Mouse (Mus musculus): ENCODE data around the gene Gm49368.

Gm49368 gene

DNA sequence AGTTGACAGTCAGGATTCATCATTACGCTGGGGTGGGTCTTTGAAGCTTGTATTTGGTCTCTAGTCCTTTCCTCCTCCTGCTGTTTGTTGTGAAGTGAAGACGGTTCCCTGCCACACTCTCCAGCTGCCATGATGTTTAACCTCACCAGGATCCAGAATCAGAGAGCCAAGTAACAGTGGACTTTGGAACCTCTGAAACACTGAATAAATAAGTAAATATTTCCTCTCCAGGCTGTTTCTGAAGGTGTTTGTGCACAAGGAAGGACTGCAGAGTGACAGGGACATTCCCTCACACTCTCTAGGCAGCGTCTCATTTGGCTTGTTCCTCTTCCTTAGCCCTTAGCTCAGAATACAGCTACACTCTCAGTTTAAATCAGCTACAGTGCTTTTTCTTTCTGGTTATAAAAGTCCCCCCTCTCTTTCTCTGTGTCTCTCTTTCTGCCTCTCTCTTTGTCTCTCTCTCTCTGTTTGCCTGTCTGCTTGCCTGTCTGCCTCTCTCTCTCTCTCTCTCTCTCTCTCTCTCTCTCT is 5.5 kb upstream of the Gm49368 start:
- no peak for DNase-seq (ENCODE audit: low read depth in 2 of 2, low spot score in 2 of 2)

DNA sequence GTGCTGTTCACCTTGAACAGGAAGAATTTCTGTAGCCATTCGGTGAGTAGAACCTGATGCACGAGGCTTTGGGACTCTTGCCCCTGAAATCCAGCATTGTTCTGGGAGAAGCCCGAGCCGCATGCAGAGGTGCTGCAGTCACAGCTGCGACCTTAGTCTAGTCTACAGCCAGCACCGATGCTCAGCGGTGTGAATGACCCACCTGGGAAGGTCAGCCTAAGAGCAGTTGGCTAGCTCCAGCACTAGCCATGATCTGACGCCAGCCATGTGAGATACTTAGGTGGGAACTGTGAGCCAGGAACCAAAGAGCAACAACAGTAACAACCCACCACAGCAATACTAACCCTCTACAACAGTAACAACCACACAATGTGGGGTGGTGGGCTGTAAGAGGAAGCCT is 4.6 kb upstream of the Gm49368 start:
- DNase-seq (ENCODE audit: low read depth in 2 of 2, low spot score in 2 of 2), result no peak

GRCm38 (mm10) chr7:128058576-128058975 is 3.9 kb upstream of the Gm49368 start:
- DNase-seq (ENCODE audit: low read depth in 2 of 2, low spot score in 2 of 2), result peak in 1 of 2 experiments; percentile 23

GRCm38 (mm10) chr7:128059091-128059490 is 3.4 kb upstream of the Gm49368 start:
- no peak for DNase-seq (ENCODE audit: low read depth in 2 of 2, low spot score in 2 of 2)

DNA sequence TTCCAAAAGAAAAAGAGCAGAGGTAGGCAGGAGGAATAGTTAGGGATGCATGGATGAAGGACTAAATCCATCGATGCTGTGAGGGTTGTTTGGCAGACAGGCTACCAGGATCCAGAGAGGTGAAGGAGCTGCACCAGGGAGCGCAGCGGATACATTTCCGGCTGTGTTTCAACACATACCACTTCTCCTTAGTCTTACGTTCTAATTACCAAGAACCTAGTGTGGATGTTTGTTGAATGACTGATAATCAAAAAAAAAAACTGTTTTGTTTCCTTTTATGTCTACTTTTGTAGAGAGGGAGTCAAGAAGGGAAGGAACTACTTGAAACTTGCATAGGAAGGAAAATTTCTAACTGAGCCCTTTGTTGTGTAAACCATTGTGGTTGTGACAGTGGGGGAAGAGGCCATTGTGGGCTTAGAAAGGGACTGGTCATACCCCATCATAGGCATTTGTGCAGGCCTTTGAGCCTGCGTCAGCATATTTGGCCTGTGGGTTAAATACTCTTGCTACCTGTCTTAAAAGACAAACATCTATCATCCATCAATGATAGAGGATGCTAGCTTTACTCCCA is 813 bp downstream of the Gm49368 start:
- no peak for DNase-seq (ENCODE audit: low read depth in 2 of 2, low spot score in 2 of 2)

DNA sequence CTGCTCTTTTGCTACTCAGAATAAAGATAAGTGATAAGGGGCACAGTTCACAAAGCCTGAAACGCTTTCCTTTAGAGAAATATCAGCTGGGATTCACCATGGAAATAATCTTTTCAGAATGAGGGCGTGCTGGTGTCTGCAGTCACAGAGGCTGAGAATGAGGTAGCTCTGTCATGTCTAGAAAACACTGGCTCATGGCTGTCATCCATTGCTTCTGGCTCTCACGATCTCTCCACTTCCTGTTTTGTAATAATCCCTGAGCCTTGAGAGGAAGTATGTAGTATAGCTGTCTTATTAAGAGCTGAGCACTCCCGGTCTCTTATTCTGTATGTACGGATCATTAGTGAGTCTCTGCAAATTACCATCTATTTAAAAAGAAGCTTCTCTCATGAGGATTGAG is 3.1 kb downstream of the Gm49368 start:
- no peak for DNase-seq (ENCODE audit: low read depth in 2 of 2, low spot score in 2 of 2)

- DNase-seq (ENCODE audit: low read depth in 2 of 2, low spot score in 2 of 2), result no peak
Measured at GRCm38 (mm10) chr7:128067847-128068246, 5.4 kb downstream of the Gm49368 start.

DNA sequence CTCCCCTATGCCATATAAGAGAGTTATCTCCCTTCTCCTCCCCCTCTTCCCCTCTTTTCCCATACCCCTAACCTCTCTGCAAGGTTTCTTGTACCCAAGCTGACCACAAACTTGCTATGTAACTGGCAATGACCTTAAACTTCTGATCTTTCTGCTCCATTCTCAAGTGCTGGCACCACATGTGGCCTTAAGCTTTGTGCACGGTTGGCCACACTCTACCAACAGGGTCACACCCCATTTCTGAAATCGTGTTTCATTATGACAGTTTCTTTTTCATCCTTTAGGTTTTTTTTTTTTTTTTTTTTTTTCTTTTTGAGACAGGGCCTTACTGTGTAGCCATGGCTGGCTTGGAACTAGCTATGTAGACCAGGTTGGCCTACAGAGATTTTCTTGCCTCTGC is 7.4 kb downstream of the Gm49368 start:
- no peak for DNase-seq (ENCODE audit: low read depth in 2 of 2, low spot score in 2 of 2)

DNA sequence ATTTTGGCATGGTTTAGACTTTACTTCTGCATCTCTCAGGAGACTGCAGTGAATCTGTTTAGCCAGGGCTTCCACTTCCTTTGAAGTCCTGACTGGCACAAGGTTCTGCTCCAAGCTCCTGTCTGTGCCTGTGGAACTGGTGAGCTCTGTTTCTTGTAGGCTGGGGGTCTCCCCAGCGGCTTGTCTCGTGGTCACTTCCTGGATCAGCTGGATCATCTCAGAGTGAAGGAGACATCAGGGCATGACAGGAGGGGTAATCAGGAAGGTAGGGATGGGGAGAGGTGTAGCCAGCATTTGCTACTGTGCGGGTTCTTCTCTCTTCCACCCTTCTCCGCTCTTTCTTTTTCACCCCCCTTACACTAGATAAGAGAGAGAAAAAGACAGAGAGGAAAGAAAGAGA is 9.3 kb downstream of the Gm49368 start:
- DNase-seq (ENCODE audit: low read depth in 2 of 2, low spot score in 2 of 2), result no peak

GRCm38 (mm10) chr7:128080012-128080411 is 17.5 kb downstream of the Gm49368 start:
- peak in 1 of 2 experiments; percentile 28 for DNase-seq (ENCODE audit: low read depth in 2 of 2, low spot score in 2 of 2)

DNA sequence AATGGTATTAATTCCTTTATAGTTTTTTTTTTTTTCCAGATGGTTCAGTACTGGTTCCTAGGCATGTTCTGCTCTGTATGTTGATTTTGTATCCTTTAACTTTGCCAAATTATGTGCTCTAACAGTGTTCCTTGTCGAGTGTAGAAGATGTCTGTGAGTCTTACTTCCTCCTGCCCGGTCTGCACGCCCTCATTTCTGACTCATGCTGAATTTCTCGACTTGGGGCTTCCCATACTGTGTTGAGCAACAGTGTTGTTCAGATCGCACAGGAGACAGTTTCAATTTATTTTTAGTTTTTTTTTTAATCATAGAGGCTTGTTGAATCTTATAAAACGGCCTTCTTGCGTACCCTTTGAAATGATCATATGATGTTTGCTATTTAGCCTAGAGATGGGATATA is 26.7 kb downstream of the Gm49368 start:
- no peak for DNase-seq (ENCODE audit: low read depth in 2 of 2, low spot score in 2 of 2)

- no peak for DNase-seq (ENCODE audit: low read depth in 2 of 2, low spot score in 2 of 2)
Measured at GRCm38 (mm10) chr7:128098135-128098534, 35.7 kb downstream of the Gm49368 start.

GRCm38 (mm10) chr7:128100742-128101357 is 38.4 kb downstream of the Gm49368 start:
- no peak for DNase-seq (ENCODE audit: low read depth in 2 of 2, low spot score in 2 of 2)

GRCm38 (mm10) chr7:128105246-128105645 is 42.8 kb downstream of the Gm49368 start:
- no peak for DNase-seq (ENCODE audit: low read depth in 2 of 2, low spot score in 2 of 2)

DNA sequence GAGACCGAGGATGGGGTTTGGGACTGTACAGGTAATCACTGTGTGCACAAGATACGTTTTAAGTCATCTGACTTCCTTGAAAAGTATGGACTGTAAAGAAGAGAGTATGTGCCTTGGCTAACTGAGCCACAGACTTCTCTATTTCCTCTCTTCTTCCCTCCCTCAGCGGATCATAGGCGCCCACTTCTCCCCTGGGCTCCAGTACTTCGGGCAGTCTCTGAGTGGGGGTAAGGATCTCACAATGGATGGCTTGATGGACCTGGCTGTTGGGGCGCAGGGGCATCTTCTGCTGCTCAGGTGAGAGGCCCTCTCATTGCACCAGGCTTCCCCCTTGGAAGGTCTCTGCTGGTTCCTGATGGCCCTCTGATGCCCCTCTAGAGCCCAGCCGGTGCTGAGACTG is 45.0 kb downstream of the Gm49368 start:
- DNase-seq (ENCODE audit: low read depth in 2 of 2, low spot score in 2 of 2), result no peak

DNA sequence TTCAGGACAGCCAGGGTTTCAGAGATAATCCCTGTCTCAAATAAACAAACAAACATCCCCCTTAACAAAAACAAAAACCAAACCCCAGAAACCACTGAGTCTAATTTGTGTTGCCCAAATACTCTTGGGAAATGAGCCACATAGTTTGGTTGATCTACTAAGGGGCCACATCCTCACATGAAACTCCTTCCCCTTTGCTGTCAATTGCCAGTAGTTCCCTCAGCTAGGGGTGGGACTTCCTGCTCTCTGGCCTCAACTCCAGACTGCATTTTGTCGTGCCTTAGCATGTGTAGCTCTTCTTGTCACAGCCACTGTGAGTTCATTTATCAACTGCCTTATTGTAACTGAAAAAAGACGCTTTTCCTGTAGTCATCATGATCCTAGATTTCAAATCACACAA is 47.8 kb downstream of the Gm49368 start:
- DNase-seq (ENCODE audit: low read depth in 2 of 2, low spot score in 2 of 2), result no peak

DNA sequence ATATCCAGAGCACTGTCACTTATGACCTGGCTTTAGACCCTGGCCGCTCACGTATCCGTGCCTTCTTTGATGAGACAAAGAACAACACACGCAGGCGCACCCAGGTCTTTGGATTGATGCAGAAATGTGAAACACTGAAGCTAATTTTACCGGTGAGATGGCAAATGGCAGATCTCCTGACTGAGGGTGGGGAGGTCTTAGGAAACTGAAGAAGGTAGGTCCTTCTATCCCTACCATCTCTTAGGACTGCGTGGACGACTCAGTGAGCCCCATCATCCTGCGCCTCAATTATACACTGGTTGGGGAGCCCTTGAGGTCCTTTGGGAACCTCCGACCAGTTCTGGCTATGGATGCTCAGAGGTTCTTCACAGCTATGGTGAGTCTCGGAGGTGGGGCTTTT is 49.6 kb downstream of the Gm49368 start:
- DNase-seq (ENCODE audit: low read depth in 2 of 2, low spot score in 2 of 2), result no peak

- DNase-seq (ENCODE audit: low read depth in 2 of 2, low spot score in 2 of 2), result no peak
Measured at GRCm38 (mm10) chr7:128114371-128115105, 52.1 kb downstream of the Gm49368 start.

- DNase-seq (ENCODE audit: low read depth in 2 of 2, low spot score in 2 of 2), result peak in 1 of 2 experiments; percentile 22
Measured at GRCm38 (mm10) chr7:128115211-128115958, 52.9 kb downstream of the Gm49368 start.

DNA sequence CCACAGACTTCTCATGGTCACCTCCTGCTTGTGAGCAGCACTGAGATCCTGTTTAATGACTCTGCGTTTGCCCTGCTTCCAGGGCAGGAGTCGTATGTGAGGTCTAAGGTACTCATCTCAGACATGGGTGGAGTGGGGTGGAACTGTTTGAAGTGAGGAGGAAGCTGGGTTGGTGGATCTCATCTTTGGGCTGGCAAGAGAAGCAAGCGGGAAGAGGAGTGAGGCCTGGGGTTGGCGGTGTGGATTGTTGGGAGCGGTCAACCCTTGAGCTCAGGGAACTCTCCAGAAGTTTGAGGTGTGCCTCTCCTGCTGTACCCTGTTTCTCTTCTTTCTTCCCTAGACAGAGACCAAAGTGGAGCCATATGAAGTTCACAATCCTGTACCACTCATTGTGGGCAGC is 53.9 kb downstream of the Gm49368 start:
- no peak for DNase-seq (ENCODE audit: low read depth in 2 of 2, low spot score in 2 of 2)

DNA sequence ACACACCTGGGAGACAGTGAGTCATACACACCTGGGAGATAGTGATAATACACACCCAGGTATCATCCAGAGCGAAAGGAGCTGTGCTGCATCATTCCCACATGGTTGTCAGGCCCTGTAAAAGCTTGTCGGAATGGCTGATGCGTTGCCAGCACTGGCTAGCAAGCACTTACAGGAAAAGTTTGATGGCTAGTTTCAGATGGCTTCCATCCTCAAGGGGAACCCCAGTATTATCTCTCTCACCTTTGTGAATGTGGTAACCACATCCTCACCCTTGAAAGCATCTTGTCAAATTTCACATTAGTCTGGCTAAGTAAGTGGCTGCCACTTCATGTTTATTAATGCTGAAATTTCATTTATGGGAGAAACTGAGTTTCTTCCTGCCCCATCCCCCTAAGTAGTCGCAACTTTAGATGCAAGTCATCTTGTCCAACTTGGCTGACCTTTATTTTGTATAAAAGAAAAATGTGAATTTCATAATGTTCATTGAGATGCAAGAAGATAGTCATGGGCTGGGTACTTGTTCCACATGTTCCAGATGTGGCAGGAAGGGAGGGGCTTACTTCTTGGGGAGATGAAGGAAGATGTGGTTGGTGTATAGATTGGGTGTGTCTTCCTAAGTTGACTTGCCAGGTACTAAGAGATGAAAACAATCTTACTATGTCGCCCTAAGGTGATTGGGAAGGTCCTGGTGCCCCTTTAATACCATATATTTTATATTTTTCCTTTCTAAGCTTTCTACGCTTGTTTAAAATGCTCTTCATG is 57.4 kb downstream of the Gm49368 start:
- DNase-seq (ENCODE audit: low read depth in 2 of 2, low spot score in 2 of 2), result peak in 1 of 2 experiments; percentile 21
